Mouse (Mus musculus): ENCODE data around the gene Eif2b4.

DNA sequence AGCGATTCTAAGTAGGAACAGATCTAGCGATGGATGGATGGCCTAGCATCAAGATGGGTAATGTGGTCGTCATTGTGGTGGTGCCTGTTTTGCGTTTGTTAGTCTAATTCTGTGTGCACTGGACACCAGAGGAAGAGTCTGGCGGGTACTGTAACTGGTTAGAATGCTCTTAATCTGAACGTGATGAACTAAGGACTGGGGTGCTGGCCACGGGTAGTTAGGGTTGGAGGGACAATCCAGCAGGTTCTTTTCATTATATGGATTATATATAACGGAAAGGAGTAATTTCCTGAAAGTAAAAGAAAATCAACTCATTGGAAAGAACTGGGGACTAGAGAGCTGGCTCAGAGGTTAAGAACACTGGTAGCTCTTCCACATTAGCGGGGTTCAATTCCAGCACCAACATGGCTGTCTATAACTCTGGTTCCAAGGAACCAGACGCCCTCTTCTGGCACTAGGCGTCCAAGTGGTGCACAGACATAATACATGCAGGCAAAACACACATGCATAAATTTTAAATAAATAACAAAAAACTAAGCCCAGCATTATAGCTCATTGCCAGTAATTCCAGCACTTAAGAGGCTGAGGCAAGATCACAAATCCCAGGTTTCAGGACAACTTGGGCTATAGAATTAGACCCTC is 28.2 kb upstream of the Eif2b4 start:
- TF ChIP-seq CTCF (conservative IDR thresholded peaks at IDR 0.05; ENCODE audit: insufficient read depth, insufficient read length, low read depth, low read length): peak; percentile 37
- TF ChIP-seq POLR2A (IDR thresholded peaks at IDR 0.05; ENCODE audit: low read depth, low read length): no peak
